Mouse (Mus musculus) yolk sac, embryonic 10.5 days (tissue): ENCODE data around the gene Gm9376.

Experiments
- DNase-seq: peaks from one replicate; pipeline ENCODE4 v3.0.0-alpha.2; 2017; ENCODE audit warnings: low spot score

The Gm9376 gene

DNA sequence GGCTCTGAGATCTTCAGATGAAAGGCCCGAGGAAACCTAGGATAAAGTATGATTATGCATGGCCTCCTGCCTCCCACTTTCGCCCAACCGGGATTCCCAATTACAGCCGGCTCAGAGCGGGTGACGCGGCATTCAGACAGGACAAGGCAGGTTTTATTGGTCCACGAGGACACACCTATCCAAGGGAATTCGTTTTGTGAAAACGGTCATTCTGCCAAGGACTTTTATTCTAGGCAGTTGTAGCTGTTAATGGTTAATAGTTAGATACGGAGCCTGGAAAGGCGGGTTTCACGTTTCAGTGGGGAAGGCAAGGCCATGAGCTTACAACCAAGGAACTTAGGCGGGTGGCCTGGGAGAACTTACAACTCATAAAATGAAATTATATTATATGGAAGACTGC, 16.2 kb downstream of the Gm9376 start:
- DNase-seq = peak; percentile 26

DNA sequence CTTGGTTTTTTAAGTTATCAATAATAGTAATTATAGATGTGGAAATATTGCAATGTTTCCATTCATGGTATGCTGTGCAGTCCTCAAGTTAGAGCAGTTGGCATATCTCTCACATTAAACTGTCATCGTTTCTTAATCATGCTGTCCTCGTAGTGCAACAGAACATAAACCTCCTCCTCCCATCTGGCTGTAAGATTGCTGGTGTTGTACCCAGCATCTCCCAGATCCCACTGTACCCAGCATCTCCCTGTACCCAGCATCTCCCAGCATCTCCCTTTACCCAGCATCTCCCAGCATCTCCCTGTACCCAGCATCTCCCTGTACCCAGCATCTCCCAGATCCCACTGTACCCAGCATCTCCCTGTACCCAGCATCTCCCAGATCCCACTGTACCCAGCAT, 19.3 kb downstream of the Gm9376 start:
- DNase-seq = no peak

DNA sequence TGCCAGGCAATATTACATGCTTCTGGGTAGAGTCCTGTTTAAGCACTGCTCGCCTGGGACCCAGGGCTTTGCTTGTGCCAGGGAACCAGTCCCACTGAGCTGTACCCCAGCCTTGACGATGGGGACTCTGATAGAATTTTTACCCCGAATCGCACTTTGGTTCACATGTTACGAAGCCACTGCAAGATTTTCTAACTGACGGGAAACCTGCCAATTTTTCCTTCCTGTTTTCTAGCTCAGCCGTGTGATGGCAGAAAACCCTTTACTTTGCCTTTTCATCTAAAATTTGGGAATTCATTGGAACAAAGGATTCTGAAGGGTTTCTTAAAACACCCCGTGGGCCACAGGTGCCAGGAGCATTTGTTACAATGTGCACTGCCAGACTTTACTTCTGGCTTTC, 22.4 kb downstream of the Gm9376 start:
- DNase-seq = no peak

DNA sequence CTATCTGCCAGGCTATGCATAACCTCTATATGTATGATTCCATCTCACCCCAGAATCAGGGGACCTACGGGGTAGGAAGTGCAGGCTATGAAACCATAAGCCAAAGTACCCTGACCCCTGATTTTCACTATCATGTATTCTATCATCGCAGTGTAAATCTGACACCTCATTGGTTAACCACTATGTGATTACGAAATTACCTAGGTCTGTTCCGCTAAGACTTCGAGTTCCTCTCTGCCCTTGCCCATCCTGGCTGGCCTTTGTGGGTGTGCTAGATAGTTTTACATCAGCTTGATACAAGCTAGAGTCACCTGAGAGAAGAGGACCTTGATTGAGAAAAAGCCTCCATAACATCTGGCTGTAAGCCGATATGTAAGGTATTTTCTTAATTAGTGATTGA, 23.2 kb downstream of the Gm9376 start:
- DNase-seq = no peak

DNA sequence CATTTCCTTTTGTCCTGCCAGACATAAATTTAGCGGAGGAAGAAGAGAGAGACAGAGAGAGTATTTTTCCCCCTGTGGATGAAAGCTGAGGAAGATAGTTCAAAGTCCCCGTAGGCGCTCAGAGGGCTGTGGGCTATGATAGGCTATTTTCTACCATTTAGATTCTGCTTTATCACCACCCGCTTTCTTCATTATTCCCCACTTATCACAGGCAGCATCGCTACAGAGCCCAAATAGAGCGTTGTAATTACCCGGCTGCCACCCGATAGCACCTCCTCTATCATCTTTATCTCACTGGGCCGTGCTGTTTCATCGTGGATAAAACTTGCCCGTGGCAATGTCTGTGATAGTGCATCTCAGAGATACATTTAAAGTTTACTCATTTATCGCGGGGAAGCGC, 35.8 kb downstream of the Gm9376 start:
- no peak for DNase-seq

DNA sequence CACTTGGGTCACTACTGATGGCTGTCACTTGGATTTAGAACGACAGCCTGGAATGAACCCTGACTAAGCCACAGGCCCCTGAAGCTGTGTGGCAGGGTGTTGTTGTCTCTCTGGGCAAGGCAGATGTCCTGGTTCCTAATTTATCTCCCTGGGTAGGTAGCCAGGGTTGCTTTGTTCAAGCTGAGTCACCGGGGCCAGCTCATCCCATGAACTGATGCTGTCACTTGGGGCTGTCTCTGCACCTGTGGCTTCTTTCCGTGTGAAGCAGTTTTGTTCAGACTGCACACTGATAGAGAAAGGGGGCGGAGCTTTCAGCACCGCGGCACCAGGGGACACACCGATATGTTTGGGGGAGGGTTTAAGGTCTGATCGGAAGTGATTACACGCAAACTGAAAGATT, 37.8 kb downstream of the Gm9376 start:
- DNase-seq = no peak

DNA sequence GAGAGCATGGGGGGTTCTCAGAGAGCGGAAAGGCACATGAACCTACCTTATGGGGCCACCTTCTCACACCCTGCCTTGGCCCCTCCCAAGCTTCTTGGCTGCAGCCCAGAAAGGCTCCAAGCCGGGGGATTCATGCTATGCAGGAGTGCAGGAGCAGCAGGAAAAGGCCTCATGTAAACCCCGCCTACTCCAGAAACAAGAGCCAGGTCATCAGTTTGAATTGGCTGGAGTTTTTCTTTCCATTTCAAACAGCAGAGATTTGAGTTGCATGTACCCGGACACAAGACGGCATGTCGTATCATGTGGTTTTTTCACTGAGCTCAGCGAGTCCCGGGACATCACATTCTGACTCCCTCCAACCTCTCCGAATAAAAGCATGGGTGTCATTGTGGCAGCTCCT, 39.2 kb downstream of the Gm9376 start:
- DNase-seq = no peak

DNA sequence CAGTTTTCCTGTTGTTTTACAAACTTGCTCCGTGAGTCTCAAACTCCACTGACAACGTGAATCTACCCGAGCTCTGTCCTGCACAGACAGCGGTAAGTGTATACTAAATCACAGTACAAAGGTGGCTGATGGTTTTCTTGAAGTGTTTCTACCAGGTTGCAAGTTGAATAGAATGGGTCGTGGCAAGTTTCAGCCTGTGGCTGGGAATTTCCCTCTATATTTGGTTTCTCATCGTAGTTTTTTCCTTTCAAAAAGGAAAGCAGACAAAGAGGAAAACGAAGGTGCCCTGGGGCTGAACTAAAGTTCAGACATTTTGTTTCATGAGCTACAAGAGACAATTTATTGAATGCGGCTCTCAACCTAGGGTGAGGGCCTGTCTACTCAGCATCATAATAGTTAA, 40.3 kb downstream of the Gm9376 start:
- DNase-seq = no peak

DNA sequence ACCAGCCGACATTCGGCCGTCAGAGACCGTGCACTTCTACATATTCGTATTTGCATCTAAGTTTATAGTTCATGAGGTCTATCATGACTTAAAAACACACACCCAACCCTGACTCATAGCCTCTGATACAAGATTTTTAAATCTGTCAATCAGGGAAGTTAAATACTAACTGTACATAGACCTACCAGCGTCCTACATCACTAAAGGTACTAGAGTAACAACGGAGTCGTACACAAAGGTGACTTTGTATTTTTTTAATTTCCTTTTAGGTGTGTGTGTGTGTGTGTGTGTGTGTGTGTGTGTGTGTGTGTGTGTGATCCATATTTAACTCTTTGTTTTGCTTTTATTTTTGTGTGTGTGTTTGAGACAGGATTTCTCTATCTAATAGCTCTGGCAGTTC, 44.9 kb downstream of the Gm9376 start:
- no peak for DNase-seq

DNA sequence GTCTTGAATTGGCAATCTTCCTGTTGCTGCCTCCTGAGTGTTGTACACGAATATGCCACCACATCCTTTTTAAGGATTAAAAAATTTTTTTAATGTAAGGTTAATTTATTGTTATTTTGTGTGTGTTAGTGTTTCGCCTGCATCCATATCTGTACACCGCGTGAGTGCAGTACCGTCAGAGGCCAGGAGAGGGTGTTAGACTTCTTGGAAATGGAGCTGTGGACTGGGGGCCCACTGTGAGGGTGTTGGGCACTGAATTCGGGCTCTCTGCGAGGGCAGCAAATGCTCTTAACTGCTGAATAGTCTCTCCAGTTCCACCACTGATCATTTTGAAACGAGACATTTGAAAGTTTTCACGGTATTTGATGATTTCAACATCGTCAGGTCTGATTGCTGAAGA, 45.9 kb downstream of the Gm9376 start:
- no peak for DNase-seq

DNA sequence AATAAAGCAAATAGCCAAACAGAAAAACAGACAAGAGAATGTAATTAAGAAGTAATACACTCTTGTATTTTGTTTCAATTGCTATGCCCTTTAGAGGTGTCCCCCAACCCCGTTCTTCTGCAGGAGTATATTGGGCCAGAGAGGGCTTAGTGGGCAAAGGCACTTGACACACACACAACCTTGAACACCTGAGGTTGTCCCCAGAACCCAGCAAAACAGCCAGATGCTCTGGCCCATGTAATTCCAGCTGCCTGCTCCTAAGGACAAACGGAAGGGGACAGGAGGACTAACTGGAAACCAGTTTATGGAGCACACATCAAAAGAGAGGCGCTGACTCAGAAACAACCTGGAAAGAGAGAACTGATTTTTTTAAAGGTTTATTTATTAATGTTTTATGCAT, 47.2 kb downstream of the Gm9376 start:
- DNase-seq = no peak

DNA sequence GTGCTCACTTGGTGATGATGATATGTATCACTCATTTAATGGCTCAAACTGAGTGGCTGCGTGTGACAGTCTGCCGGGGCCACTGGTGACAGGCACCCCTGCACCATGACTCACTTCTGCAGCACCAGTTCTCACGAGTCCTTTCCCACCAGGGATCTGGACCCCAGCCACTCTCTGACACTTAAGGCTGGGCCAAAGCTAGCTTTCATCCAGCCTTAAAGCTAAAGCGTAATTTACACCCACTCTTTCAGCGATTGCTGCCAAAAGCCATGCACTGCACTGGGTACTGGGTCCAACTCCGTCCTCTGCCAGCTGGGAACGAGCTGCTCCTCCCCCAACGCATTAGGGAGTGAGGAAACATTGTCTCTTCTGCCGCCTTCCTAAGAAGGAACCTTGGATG, 50.5 kb downstream of the Gm9376 start:
- DNase-seq = no peak
